Mouse (Mus musculus) hindbrain, postnatal 0 days (tissue): ENCODE results near the gene Itga2b. TPM values are rescaled to one million over a fixed set of nuclear protein-coding genes. Genes with fewer than 3 reads are reported as not detected.
A peak's percentile ranks its signal among the peaks of the same experiment; 100 is the strongest.

Experiments
- ATAC-seq: fragments of 200-750 bp; cut with Nextera tagmentation; 2 replicates; pipeline ENCODE4 v1.8.0; 2017; ENCODE audit warnings: mild to moderate bottlenecking, moderate TSS enrichment, moderate library complexity
- DNase-seq: peaks from one replicate; pipeline ENCODE4 v3.0.0-alpha.2; 2015; ENCODE audit warnings: low spot score
- H3K27ac ChIP-seq: fragments of 300-500 bp; sonication (generic); 2 replicates; pipeline ENCODE4 v1.5.1; 2014; ENCODE audit warnings: mild to moderate bottlenecking
- H3K27me3 ChIP-seq: fragments of 300-500 bp; sonication (generic); 2 replicates; pipeline ENCODE4 v1.6.1; 2014; ENCODE audit warnings: low read length, mixed read lengths; ENCODE audit not compliant: insufficient read depth
- H3K36me3 ChIP-seq: fragments of 300-500 bp; sonication (generic); 2 replicates; pipeline ENCODE4 v1.6.1; 2014; ENCODE audit warnings: low read length, mixed read lengths; ENCODE audit not compliant: insufficient read depth
- H3K4me1 ChIP-seq: fragments of 300-500 bp; sonication (generic); 2 replicates; pipeline ENCODE4 v1.6.1; 2014; ENCODE audit warnings: antibody characterized with exemption, low read length, mixed read lengths; ENCODE audit not compliant: insufficient read depth
- H3K4me2 ChIP-seq: fragments of 300-500 bp; sonication (generic); 2 replicates; pipeline ENCODE4 v1.6.1; 2014; ENCODE audit warnings: low read depth, mild to moderate bottlenecking, low read length, moderate library complexity, mixed read lengths
- H3K4me3 ChIP-seq: fragments of 300-500 bp; sonication (generic); 2 replicates; pipeline ENCODE4 v1.5.1; 2014; ENCODE audit warnings: low read length
- H3K9ac ChIP-seq: fragments of 300-500 bp; sonication (generic); replicated peaks from 2 replicates; pipeline ENCODE4 v1.6.1; 2014; ENCODE audit warnings: mild to moderate bottlenecking, low read length, moderate library complexity, mixed read lengths
- H3K9me3 ChIP-seq: fragments of 300-500 bp; sonication (generic); 2 replicates; pipeline ENCODE4 v1.6.1; 2016; ENCODE audit warnings: low read length, mixed read lengths
- CTCF ChIP-seq: IDR thresholded peaks from 2 replicates; pipeline ENCODE4 v1.5.1; 2016; ENCODE audit warnings: antibody characterized with exemption, control low read depth, low read depth
- WGBS: fragments of 180-500 bp; shearing (Covaris S2); extraction: QIAGEN DNeasy Blood & Tissue Kit; methylation state at CpG from one replicate; pipeline ENCODE4 v1.1.7; 2014; 5-methylcytosine and 5-hydroxymethylcytosine counted together
- microRNA-seq, 2 experiments: library from miRNA; unstranded; fragments of <30 nt; microRNA quantifications; one replicate each; pipeline ENCODE4; 2016
- polyA plus RNA-seq: library from polyadenylated mRNA; unstranded; fragments of >200 nt; fragmentation: Nextera tagmentation; extraction: Ambion mirVana; gene quantifications from 2 replicates; pipeline ENCODE4 v1.2.1, GENCODE M21; 2015
- total RNA-seq: library from RNA; depleted of rRNA; stranded (reverse); fragments of >200 nt; gene quantifications from 2 replicates; pipeline ENCODE4 v1.2.3, GENCODE M21; 2014; rRNA removed

Itga2b gene
- total and polyA plus RNA-seq, 2 experiments from 2014 or later: 3.5 to 13.7 TPM

DNA sequence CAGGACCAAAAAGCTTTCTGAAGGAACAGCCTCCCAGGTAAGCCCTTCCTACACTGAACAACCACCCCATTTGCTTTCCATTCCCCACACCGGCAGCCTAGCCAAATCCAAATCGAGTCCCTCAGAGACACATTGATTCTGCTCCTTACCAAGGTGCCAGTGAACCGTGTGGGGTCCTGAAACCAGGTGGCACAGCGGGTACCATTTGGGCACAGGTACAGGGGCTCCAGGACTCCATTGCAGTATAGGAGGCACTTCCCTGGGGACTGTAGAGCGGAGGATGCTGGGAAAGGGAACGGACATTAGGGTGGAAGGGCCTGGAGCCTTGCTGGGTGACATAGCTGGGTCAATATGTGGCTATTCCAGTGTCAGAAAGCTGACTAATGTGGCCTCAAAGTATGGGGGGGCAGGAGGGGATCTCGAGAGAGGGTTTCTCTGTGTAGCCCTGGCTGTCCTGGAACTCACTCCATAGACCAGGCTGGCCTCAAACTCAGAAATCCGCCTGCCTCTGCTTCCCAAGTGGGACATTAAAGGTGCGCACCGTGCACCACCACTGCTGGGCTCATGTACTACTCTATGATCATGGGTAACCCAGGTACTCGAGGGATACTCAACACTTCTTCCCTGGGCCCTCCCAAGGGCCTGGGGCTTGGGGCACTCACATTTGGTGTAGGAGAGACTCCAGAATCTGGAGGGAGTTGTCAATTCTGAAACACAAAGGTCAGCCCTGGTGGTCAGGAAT, 64.2 kb downstream of the Itga2b start:
- H3K27me3 ChIP-seq: no peaks in the 10 kb centered on the region
- TF ChIP-seq CTCF: no peak
- H3K36me3 ChIP-seq: peaks cover 33% of the 10 kb centered on the region
- WGBS: 89% methylated on average over 11 of the region's 11 CpGs
- no peak overlapping the region for H3K27ac ChIP-seq
- H3K4me2 ChIP-seq: peak overlapping the region; percentile 73
- H3K4me1 ChIP-seq: peaks cover 17% of the 10 kb centered on the region
- ATAC-seq (no peak), DNase-seq (no peak)
- H3K9me3 ChIP-seq: no peaks in the 10 kb centered on the region
- H3K4me3 ChIP-seq: no peak overlapping the region
- peak overlapping the region; percentile 69; the same call in 1 of the 2 replicates for H3K9ac ChIP-seq

DNA sequence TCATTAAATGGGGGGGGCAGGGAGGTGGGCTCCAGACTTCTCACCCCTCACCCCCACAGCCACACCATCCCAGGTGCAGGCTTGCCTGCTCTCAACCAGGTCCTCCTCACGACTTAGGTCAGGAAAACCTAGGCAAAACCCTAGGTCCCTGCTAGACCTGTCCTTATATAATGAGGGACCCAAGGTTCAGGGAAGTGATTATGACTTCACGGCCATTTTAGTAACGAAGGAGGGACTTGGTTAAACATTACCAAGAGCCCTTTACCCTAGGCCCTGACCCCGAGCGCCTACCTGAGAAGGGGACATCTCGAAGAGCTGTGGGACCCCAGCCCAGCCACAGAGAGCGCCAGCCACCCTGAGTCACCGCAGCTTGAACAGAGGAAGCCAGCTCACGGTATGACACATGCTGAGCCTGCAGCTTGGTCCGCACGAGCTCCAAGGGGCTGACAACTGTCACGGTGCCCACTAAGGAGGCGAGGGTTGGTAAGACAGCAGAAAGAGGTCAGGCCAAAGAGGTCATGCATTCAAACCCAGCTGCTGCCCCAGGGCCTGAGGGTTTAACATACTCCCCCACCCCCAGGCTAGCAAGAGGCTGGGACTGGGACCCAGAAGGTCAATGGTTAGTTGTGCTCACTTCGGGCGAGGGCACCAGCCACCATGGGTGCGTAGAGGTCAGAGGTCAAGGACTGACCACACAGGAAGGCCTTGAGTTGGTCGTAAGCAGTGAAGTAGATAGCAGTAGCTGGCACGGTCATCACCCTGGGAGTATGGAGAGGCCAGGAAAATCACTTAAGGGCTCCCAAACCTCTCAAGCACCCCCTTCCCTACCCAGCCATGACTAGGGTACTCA, 65.5 kb downstream of the Itga2b start:
- Histone ChIP-seq H3K9ac (no peak overlapping the region), H3K9me3 (no peaks in the 10 kb centered on the region), H3K4me1 (peaks cover 17% of the 10 kb centered on the region), H3K27ac (no peak overlapping the region), H3K27me3 (no peaks in the 10 kb centered on the region), H3K36me3 (peaks cover 46% of the 10 kb centered on the region), H3K4me2 (no peak overlapping the region), H3K4me3 (no peak overlapping the region)
- 76% methylated on average over 18 of the region's 18 CpGs for WGBS
- DNase-seq (no peak), ATAC-seq (no peak)
- TF ChIP-seq CTCF: no peak

DNA sequence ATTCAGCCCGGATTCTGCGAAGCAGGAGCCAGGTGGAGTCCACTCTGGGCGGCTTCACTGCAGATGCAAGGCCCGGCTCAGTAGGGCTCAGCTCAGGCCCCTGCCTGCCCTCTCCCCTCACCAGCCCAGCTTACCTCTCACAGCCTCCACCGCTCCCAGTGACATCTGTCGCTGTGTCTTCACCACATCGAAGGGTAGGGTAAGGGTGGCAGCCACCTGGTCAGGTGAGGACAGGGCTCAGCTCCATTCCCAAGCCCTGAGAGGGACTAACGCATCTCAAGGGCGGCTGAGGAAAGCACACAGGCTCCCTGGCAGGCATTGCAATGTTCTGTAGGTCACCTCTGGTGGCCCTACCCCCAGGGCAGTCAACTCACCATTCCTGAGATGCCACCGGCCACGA, 66.3 kb downstream of the Itga2b start:
- WGBS: 92% methylated on average over 11 of the region's 11 CpGs
- Histone ChIP-seq H3K9me3 (no peaks in the 10 kb centered on the region), H3K4me2 (no peak overlapping the region), H3K4me1 (peaks cover 17% of the 10 kb centered on the region), H3K36me3 (peaks cover 48% of the 10 kb centered on the region), H3K27ac (no peak overlapping the region), H3K9ac (no peak overlapping the region), H3K27me3 (no peaks in the 10 kb centered on the region), H3K4me3 (no peak overlapping the region)
- DNase-seq (no peak), ATAC-seq (no peak)
- no peak for TF ChIP-seq CTCF

Small RNA genes lying within 50 kb of the gene (microRNA-seq; reads per million reads assigned to microRNA genes)
- gene Mir6930: 0 to 0.35 reads per million in 2 experiments

Other genes starting within 250 kb of the Itga2b start
- gene Hdac5, start 240.0 kb downstream of the Itga2b start, total RNA-seq: 212 and 350 TPM in 2 replicates
- 61.2 and 61.9 TPM in 2 replicates for gene Hdac5, start 240.0 kb downstream of the Itga2b start, polyA plus RNA-seq
- 2.3 and 2.4 TPM in 2 replicates for gene BC030867, start 221.2 kb downstream of the Itga2b start, total RNA-seq
- gene BC030867, start 221.2 kb downstream of the Itga2b start, polyA plus RNA-seq: 2.1 and 2.3 TPM in 2 replicates
- gene Asb16, start 201.4 kb downstream of the Itga2b start, total RNA-seq: 2.2 and 2.6 TPM in 2 replicates
- 0.29 and 0.41 TPM in 2 replicates for gene Asb16, start 201.4 kb downstream of the Itga2b start, polyA plus RNA-seq
- 81.8 and 92.7 TPM in 2 replicates for gene Tmub2, start 185.2 kb downstream of the Itga2b start, total RNA-seq
- gene Tmub2, start 185.2 kb downstream of the Itga2b start, polyA plus RNA-seq: 71.0 and 72.2 TPM in 2 replicates
- gene Atxn7l3, start 173.5 kb downstream of the Itga2b start, total RNA-seq: 146 and 149 TPM in 2 replicates
- gene Atxn7l3, start 173.5 kb downstream of the Itga2b start, polyA plus RNA-seq: 22.8 and 23.7 TPM in 2 replicates
- 53.7 and 63.7 TPM in 2 replicates for gene Ubtf, start 150.4 kb downstream of the Itga2b start, total RNA-seq
- gene Ubtf, start 150.4 kb downstream of the Itga2b start, polyA plus RNA-seq: 74.6 and 76.1 TPM in 2 replicates
- 0.22 and 0.84 TPM in 2 replicates for gene Slc4a1, start 103.9 kb downstream of the Itga2b start, total RNA-seq
- 0.48 and 0.54 TPM in 2 replicates for gene Slc4a1, start 103.9 kb downstream of the Itga2b start, polyA plus RNA-seq
- 310 and 349 TPM in 2 replicates for gene Rundc3a, start 76.7 kb downstream of the Itga2b start, total RNA-seq
- gene Rundc3a, start 76.7 kb downstream of the Itga2b start, polyA plus RNA-seq: 114 and 125 TPM in 2 replicates
- gene Slc25a39, start 62.2 kb downstream of the Itga2b start, total RNA-seq: 169 and 194 TPM in 2 replicates
- gene Slc25a39, start 62.2 kb downstream of the Itga2b start, polyA plus RNA-seq: 165 and 176 TPM in 2 replicates
- gene Grn, start 39.8 kb downstream of the Itga2b start, total RNA-seq: 85.6 and 98.5 TPM in 2 replicates
- 98.4 and 104 TPM in 2 replicates for gene Grn, start 39.8 kb downstream of the Itga2b start, polyA plus RNA-seq
- gene Fam171a2, start 22.4 kb downstream of the Itga2b start, total RNA-seq: 546 and 699 TPM in 2 replicates
- 20.6 and 21.0 TPM in 2 replicates for gene Fam171a2, start 22.4 kb downstream of the Itga2b start, polyA plus RNA-seq
- 21.0 and 21.3 TPM in 2 replicates for gene Gpatch8, start 86.3 kb upstream of the Itga2b start, total RNA-seq
- 48.9 and 50.6 TPM in 2 replicates for gene Gpatch8, start 86.3 kb upstream of the Itga2b start, polyA plus RNA-seq
- gene Gm11627, start 109.3 kb upstream of the Itga2b start, total RNA-seq: 2.0 TPM in 1 of 2 replicates, not detected in the other
- 5.2 TPM in 2 replicates for gene Gm11627, start 109.3 kb upstream of the Itga2b start, polyA plus RNA-seq
- 31.7 and 34.5 TPM in 2 replicates for gene Fzd2, start 134.3 kb upstream of the Itga2b start, total RNA-seq
- gene Fzd2, start 134.3 kb upstream of the Itga2b start, polyA plus RNA-seq: 6.0 and 6.5 TPM in 2 replicates
- 0.65 TPM in 1 of 2 replicates, not detected in the other for gene Meioc, start 193.6 kb upstream of the Itga2b start, total RNA-seq
- 0.24 and 0.32 TPM in 2 replicates for gene Meioc, start 193.6 kb upstream of the Itga2b start, polyA plus RNA-seq
- gene Ccdc43, start 227.7 kb upstream of the Itga2b start, total RNA-seq: 16.6 and 22.5 TPM in 2 replicates
- 28.1 and 30.7 TPM in 2 replicates for gene Ccdc43, start 227.7 kb upstream of the Itga2b start, polyA plus RNA-seq